Mouse (Mus musculus): Measurements from ENCODE around the gene Manba.
"Not testable (repeated sequence)": the region's sequence is repeated elsewhere in the genome, so short reads cannot be mapped to it uniquely, and the experiment has no call there.

Manba gene

DNA sequence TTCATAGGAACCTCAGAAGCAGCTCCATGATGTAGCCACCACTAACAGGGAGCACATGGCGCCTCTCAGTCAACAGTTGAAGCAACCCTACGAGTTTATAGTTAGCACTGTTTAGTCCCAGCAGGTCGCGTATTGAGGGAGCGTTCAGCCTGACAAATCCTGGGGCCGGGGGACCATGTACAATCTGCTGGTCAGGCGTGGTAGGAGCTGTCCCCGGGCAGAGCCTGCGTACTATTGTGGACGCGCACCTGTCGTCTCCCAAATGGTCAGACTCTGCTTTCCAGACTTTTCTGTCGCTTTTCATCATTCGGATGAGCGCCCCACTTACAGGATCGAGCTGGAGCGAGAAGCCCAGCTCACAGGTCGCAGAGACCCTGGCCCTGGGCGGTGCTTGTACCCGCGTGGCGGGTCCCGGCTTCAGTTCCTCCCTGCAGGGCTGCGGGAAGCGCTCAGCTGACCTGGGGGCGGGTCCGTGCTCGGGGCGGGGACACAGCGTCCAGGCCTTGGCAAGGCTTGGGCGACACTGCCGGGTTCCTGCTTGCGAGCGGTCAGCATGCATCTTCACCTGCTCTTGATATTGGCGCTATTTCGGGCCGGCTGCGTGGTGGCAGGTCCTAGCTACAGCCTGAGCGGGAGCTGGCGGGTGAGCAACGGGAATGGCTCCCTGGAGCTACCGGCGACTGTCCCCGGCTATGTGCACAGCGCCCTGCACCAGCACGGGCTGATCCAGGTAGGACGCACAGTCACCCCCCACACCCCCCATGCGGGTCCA is at the start of gene Manba:
Manba (plus strand) TSS at position 484 of the 772 bp plus-strand sequence.
- DNase-seq, result peak; percentile 87

- DNase-seq, result no peak
These were observed 48.4 kb upstream of the Manba start for GRCm38 (mm10) chr3:135436901-135437616.

GRCm38 (mm10) chr3:135437758-135438495 is 47.5 kb upstream of the Manba start, which contains the start of gene Ube2d3:
TSS of gene Ube2d3 (plus strand) at chr3:135438149.
- DNase-seq, result peak; percentile 98

DNA sequence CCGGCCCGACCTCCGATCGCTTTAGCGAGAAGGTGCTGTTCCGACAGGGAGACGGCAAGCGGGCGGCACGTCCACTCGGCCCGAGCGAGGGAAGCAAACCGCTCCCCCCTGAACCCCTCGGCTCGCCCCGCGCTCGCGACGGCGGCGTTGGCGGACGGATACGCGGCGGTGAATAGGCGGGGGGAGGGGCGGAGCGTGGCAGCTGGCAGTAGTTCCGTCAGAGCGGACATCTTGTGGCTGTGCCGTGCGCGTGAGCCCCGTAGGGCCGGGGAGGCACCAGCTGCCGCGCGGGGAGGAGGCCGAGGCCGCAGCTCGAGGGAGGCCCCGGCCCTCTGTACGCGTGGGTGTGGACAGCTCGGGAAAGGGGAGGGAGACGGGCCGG is 46.9 kb upstream of the Manba start:
- DNase-seq, result peak; percentile 95

DNA sequence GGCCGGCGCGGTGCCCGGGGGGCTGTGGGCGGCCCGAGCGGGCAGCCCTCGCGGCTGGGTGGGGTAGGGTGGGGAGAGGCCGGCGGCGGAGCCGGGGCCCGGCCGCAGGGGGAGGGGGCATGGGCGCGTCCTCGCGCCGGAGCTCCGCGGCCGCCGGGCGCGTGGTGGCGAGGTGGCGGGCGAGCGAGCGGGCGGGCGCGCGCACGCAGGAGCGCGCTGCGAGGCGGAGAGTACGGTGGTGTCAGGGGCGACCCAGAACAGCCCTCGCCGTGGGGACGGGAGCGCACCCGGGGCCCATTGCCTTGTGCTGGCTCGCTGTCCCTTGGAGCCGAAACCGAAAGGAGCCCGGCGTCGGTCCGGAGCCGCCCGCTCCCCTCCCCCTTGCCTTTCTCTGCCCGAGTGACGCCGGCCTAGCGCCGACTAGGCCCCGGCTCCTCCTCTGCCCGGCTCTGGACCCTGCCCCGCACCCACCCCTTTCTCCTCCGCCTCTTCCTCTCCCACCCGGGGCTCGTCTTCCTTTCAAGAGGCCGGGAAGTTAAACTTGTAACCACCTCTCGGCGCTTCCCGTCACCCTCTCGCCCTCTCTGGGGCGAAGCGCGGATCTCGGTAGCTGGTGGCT is 46.4 kb upstream of the Manba start:
- DNase-seq, result peak; percentile 90

- no peak for DNase-seq
These were observed 45.8 kb upstream of the Manba start for GRCm38 (mm10) chr3:135439651-135440050.

DNA sequence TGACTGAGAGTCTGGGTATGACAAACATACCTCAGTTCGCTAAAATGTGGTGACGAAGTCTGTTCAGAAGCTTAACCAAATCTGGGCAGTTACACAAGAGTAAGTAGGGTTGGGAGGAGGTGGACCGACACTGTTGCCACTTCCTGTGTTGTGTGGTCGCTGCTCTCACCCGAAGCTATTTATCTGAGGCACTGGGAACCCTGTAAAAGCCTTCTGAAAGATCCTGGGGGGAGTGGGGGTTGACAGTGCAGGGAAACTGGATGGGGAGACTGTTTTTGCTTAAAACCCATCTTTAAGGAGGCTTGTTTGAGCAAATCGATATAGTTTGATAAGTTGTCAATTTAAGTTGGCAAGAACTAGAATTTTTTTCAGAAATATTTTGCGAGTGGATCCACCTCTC is 45.2 kb upstream of the Manba start:
- DNase-seq, result peak; percentile 27

- no peak for DNase-seq
These were observed 44.8 kb upstream of the Manba start for GRCm38 (mm10) chr3:135440621-135441020.

GRCm38 (mm10) chr3:135444930-135445329 is 40.5 kb upstream of the Manba start:
- no peak for DNase-seq

- no peak for DNase-seq
These were observed 26.4 kb upstream of the Manba start for GRCm38 (mm10) chr3:135458981-135459380.

DNA sequence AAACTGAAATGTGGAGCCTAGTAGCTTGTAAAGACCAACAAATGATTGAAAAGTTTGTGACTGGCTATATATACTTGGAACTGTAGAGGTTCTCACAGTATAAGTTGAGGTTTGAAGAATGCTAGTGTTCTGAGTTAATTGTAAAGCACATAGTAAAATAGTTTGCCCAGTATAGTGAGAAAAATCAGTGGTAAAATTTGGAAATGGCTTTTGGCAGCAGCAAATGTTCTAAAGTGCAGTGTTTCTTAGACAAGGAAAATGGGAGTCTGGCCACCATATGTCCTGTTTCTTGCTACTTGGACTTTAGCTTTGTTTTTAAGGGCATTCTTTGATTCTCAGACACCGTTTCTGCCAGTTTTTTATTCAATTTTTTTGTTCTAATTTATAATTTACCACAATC is 17.0 kb upstream of the Manba start:
- DNase-seq, result no peak

DNA sequence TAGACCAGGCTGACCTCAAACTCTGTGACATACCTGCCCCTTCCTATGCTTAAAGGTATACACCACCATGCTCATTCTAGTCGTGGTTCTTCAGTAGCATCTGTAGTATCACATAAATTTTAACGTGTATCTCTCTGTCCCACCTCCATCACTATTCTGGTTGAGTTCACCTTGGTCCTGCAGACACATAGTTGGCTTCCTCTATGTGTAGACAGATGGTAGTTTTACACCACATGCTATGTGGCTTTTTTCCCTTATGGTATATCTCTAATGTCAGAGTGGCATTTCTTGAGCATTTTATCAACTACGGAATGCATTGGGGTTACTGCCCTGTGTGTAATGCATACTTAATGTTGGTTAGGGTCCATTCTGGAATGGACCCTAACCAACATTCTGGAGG is 16.3 kb upstream of the Manba start:
- DNase-seq, result no peak

GRCm38 (mm10) chr3:135469974-135470373 is 15.4 kb upstream of the Manba start:
- DNase-seq, result peak; percentile 70

GRCm38 (mm10) chr3:135470823-135471222 is 14.6 kb upstream of the Manba start:
- no peak for DNase-seq

GRCm38 (mm10) chr3:135475025-135475424 is 10.4 kb upstream of the Manba start:
- DNase-seq, result peak; percentile 28

DNA sequence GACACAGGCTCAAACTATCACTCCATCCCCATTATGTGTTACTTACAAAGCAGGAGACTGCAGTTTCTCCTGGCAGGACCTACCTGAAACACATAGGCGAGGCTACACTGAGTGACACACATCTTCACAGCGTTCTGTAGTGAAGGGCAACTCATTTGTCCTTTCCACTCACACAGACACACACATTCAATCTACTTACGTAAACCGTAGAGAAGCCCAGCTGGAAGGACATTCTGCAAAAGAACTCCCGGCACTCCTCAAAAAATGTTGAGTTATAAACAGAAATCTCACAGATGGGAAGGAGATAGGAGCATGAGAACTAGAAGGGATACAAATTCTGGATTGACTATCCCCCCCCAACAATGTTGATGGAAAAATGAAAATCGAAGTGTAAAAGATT is 9.1 kb upstream of the Manba start:
- DNase-seq, result no peak

DNA sequence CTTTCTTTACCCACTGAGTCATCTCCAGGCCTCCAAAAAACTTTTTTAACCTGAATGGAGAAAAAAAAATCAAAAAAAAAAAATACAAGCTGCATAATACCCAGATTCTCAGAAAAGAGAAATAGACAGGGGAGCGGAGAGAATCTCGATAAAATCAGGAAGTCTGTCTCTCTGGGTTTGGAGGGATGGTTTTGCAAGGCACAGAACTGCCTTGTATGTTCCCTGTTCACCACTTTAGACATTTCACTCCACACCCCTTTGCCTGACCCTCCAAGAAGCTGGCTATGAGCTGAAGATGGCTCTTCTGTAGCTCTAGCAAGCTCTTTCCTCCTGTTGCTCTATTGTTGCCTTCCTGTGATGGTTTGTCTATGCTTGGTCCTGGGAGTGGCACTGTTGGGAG is 8.4 kb upstream of the Manba start:
- no peak for DNase-seq

- not testable (repeated sequence) for DNase-seq
These were observed 6.3 kb upstream of the Manba start for GRCm38 (mm10) chr3:135479090-135479489.

DNA sequence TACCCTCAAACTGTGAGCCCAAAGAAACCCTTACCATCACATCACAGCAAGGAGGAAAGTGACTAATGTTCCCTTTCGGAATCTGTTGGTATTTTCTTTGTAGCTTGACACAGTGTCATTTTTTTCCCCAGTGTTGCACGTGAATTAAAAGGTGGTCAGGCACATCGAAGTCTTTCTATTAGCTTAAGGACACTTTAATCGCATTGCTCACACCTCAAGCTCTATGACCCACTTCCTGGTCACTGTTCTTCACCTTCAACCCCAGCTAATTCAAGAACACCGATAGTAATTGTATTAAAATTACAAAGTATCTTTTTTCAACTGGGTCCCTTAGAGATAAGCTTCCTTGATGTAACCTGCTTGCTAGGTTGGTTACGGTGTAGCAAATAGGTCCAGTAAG is 4.6 kb upstream of the Manba start:
- no peak for DNase-seq

DNA sequence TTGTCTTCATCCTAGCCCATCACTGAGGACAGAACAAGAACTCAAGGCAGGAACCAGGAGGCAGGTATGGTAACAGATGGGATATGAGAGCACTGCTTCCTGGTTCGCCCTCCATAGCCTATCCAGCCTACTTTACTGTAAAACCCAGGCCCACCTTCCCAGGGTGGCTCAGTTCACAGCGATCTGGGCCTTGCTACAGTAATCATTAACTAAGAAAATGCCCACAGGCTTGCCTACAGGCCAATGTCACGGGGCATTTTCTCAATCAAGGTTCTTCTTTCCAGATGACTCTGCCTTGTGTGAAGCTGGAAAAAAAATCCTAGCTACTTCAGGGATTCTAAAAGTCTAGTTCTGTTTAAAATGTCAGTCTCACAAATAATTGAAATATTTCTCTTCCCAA is 3.8 kb upstream of the Manba start:
- no peak for DNase-seq

- DNase-seq, result not testable (repeated sequence)
These were observed 761 bp upstream of the Manba start for GRCm38 (mm10) chr3:135484650-135485049.

- DNase-seq, result no peak
These were observed 460 bp downstream of the Manba start for GRCm38 (mm10) chr3:135485900-135486241.

DNA sequence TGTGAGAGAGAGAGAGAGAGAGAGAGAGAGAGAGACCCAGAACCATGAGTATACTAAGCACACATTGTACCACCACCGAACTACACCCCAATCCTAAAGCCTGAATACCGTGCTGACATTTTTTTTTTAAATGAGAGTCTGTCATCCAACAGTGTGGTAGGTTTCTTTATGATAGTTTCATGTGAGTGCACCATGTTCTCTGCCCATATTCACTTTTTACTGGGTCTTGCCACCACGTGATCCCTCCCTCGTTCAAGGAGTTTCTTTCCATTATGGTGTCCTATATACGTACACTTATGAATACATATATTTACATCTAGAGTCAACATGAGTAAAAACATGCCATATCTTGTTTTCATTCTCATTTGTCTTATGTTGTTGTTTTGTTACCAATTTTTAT is 940 bp downstream of the Manba start:
- no peak for DNase-seq
